Mouse (Mus musculus) lung, adult 2 months (tissue): ENCODE results near the gene Rock2.

Experiments used
- CTCF ChIP-seq: fragments of 200-500 bp; IDR thresholded peaks from 2 replicates; pipeline ENCODE4 v1.5.1; 2011; ENCODE audit warnings: mild to moderate bottlenecking, low read length, control low read depth; ENCODE audit not compliant: insufficient read depth
- POLR2A ChIP-seq: fragments of 200-500 bp; IDR thresholded peaks from 2 replicates; pipeline ENCODE4 v1.6.1; 2011; ENCODE audit warnings: low read depth, mild to moderate bottlenecking, control low read depth, low read length, borderline replicate concordance; ENCODE audit errors: extremely low read depth

GRCm38 (mm10) chr12:16893039-16893438 is 1.7 kb upstream of the Rock2 start:
- TF ChIP-seq CTCF = no peak
- no peak for TF ChIP-seq POLR2A
